Mouse (Mus musculus) megakaryocyte, embryonic 14.5 days (primary cell): ENCODE measurements around the gene Ddc.

Experiments used
- FLI1 ChIP-seq: IDR thresholded peaks from 2 replicates; pipeline ENCODE4 v1.6.1; 2012; ENCODE audit warnings: low read length, inconsistent platforms, mixed read lengths
- GATA1 ChIP-seq: IDR thresholded peaks from 3 replicates; pipeline ENCODE4 v1.6.1; 2012; ENCODE audit warnings: mixed read lengths, low read length, inconsistent platforms, borderline replicate concordance

GRCm38 (mm10) chr11:11844367-11844971, 53.5 kb downstream of the Ddc start:
- no peak for TF ChIP-seq GATA1
- TF ChIP-seq FLI1, result no peak
